Mouse (Mus musculus): Measurements from ENCODE around the gene Mtrex. TPM values are rescaled to one million over a fixed set of nuclear protein-coding genes. Genes with fewer than 3 reads are reported as not detected.

Gene Mtrex
- polyA plus RNA-seq, 1 experiment from 2014 or later, result 49.8 TPM

- in situ Hi-C loops (cut with MboI; ENCODE audit: low pct_unique_long_range_greater_than_20kb), result loop anchor here (5.0 kb wide), 1 partner anchor 109 kb away; the partner anchor contains the start of gene Cdc20b
- DNase-seq (ENCODE audit: low read depth, low spot score), result no peak
- peak; percentile 20 for ATAC-seq
- no peaks in the 10 kb centered on the region for H3K27me3 ChIP-seq
- TF ChIP-seq CTCF (IDR thresholded peaks at IDR 0.05), result no peak
- POLR2A ChIA-PET, result interaction anchor here (1.2 kb wide), 1 partner anchor 11 kb away, joined by 4 read pairs; no protein-coding TSS in a partner anchor
- CTCF ChIA-PET, result interaction anchor here (2.0 kb wide), 1 partner anchor 107 kb away, joined by 9 read pairs; the partner anchor contains the start of gene Cdc20b
Observed at GRCm38 (mm10) chr13:112928038-112928668, 955 bp upstream of the Mtrex start.

GRCm38 (mm10) chr13:112926796-112927195 is 402 bp downstream of the Mtrex start:
- ChIA-PET POLR2A (interaction anchor here (1.5 kb wide), 1 partner anchor 61 kb away, joined by 4 read pairs; the partner anchor contains the start of gene Ccno), CTCF (interaction anchor here (1.0 to 2.0 kb wide), 2 partner anchors 109 to 253 kb away, joined by 3 to 9 read pairs; partner anchors contain the start of gene Cdc20b)
- ATAC-seq (no peak), DNase-seq (ENCODE audit: low read depth, low spot score) (no peak)
- no peaks in the 10 kb centered on the region for H3K27me3 ChIP-seq
- in situ Hi-C loops (cut with MboI; ENCODE audit: low pct_unique_long_range_greater_than_20kb), result loop anchor here (5.0 kb wide), 1 partner anchor 111 kb away; the partner anchor contains the start of gene Cdc20b
- no peak for TF ChIP-seq CTCF (IDR thresholded peaks at IDR 0.05)

GRCm38 (mm10) chr13:112925976-112926375 is 1.2 kb downstream of the Mtrex start:
- TF ChIP-seq CTCF (IDR thresholded peaks at IDR 0.05), result no peak
- ChIA-PET POLR2A (interaction anchor here (1.5 kb wide), 1 partner anchor 62 kb away, joined by 4 read pairs; the partner anchor contains the start of gene Ccno), CTCF (no interaction called here)
- no peaks in the 10 kb centered on the region for H3K27me3 ChIP-seq
- ATAC-seq (no peak), DNase-seq (ENCODE audit: low read depth, low spot score) (no peak)
- in situ Hi-C loops (cut with MboI; ENCODE audit: low pct_unique_long_range_greater_than_20kb), result loop anchor here (5.0 kb wide), 1 partner anchor 111 kb away; the partner anchor contains the start of gene Cdc20b

- ATAC-seq (no peak), DNase-seq (ENCODE audit: low read depth, low spot score) (no peak)
- no peaks in the 10 kb centered on the region for H3K27me3 ChIP-seq
- ChIA-PET CTCF (interaction anchor here (0.6 kb wide), 1 partner anchor 108 kb away, joined by 3 read pairs; no protein-coding TSS in a partner anchor), POLR2A (interaction anchor here (1.5 kb wide), 1 partner anchor 63 kb away, joined by 4 read pairs; the partner anchor contains the start of gene Ccno)
- no peak for TF ChIP-seq CTCF (IDR thresholded peaks at IDR 0.05)
- in situ Hi-C loops (cut with MboI; ENCODE audit: low pct_unique_long_range_greater_than_20kb), result loop anchor here (5.0 kb wide), 1 partner anchor 112 kb away; the partner anchor contains the start of gene Cdc20b
Observed at GRCm38 (mm10) chr13:112925266-112925665, 1.9 kb downstream of the Mtrex start.

GRCm38 (mm10) chr13:112920906-112921305 is 6.3 kb downstream of the Mtrex start:
- DNase-seq (ENCODE audit: low read depth, low spot score) (no peak), ATAC-seq (no peak)
- ChIA-PET POLR2A (interaction anchor here (1.3 kb wide), 1 partner anchor 10 kb away, joined by 3 read pairs; no protein-coding TSS in a partner anchor), CTCF (no interaction called here)
- TF ChIP-seq CTCF (IDR thresholded peaks at IDR 0.05), result no peak
- no peaks in the 10 kb centered on the region for H3K27me3 ChIP-seq
- in situ Hi-C loops (cut with MboI; ENCODE audit: low pct_unique_long_range_greater_than_20kb), result no loop called here

- H3K27me3 ChIP-seq, result no peaks in the 10 kb centered on the region
- no peak for TF ChIP-seq CTCF (IDR thresholded peaks at IDR 0.05)
- ChIA-PET POLR2A (interaction anchor here (0.5 to 0.6 kb wide), 2 partner anchors 127 to 231 kb away, joined by 3 to 7 read pairs; partner anchors contain the start of gene Gpx8), CTCF (no interaction called here)
- DNase-seq (ENCODE audit: low read depth, low spot score) (no peak), ATAC-seq (no peak)
- in situ Hi-C loops (cut with MboI; ENCODE audit: low pct_unique_long_range_greater_than_20kb), result no loop called here
Observed at GRCm38 (mm10) chr13:112919141-112919865, 7.9 kb downstream of the Mtrex start.

GRCm38 (mm10) chr13:112910434-112910833 is 16.8 kb downstream of the Mtrex start:
- ATAC-seq, result no peak
- TF ChIP-seq CTCF (IDR thresholded peaks at IDR 0.05), result no peak
- CTCF ChIA-PET, result interaction anchor here (0.8 to 2.5 kb wide), 6 partner anchors 34 to 236 kb away, joined by 3 to 20 read pairs (median 4); no protein-coding TSS in a partner anchor
- POLR2A ChIA-PET, result interaction anchor here (0.6 kb wide), 1 partner anchor 19 kb away, joined by 3 read pairs; no protein-coding TSS in a partner anchor
- no peaks in the 10 kb centered on the region for H3K27me3 ChIP-seq
- no peak for DNase-seq (ENCODE audit: low read depth, low spot score)
- in situ Hi-C loops (cut with MboI; ENCODE audit: low pct_unique_long_range_greater_than_20kb), result no loop called here

- ChIA-PET CTCF (interaction anchor here (1.7 to 2.5 kb wide), 3 partner anchors 12 to 235 kb away, joined by 3 to 20 read pairs (median 3); no protein-coding TSS in a partner anchor), POLR2A (no interaction called here)
- DNase-seq (ENCODE audit: low read depth, low spot score) (no peak), ATAC-seq (no peak)
- TF ChIP-seq CTCF (IDR thresholded peaks at IDR 0.05), result peak; percentile 64
- H3K27me3 ChIP-seq, result no peaks in the 10 kb centered on the region
- in situ Hi-C loops (cut with MboI; ENCODE audit: low pct_unique_long_range_greater_than_20kb), result no loop called here
Observed at GRCm38 (mm10) chr13:112909663-112910062, 17.5 kb downstream of the Mtrex start.

GRCm38 (mm10) chr13:112902176-112902575 is 25.0 kb downstream of the Mtrex start:
- ChIA-PET POLR2A (no interaction called here), CTCF (no interaction called here)
- TF ChIP-seq CTCF (IDR thresholded peaks at IDR 0.05), result no peak
- in situ Hi-C loops (cut with MboI; ENCODE audit: low pct_unique_long_range_greater_than_20kb), result no loop called here
- no peaks in the 10 kb centered on the region for H3K27me3 ChIP-seq
- ATAC-seq, result no peak
- DNase-seq (ENCODE audit: low read depth, low spot score), result no peak

GRCm38 (mm10) chr13:112887234-112887633 is 40.0 kb downstream of the Mtrex start:
- no peak for ATAC-seq

More at GRCm38 (mm10) chr13:112887234-112887633, 40.0 kb downstream of the Mtrex start:
- H3K27me3 ChIP-seq, result no peaks in the 10 kb centered on the region
- no peak for TF ChIP-seq CTCF (IDR thresholded peaks at IDR 0.05)
- ChIA-PET CTCF (no interaction called here), POLR2A (no interaction called here)
- in situ Hi-C loops (cut with MboI; ENCODE audit: low pct_unique_long_range_greater_than_20kb), result loop anchor here (25.0 kb wide), 1 partner anchor 600 kb away; the partner anchor contains the start of gene Ankrd55
- DNase-seq (ENCODE audit: low read depth, low spot score), result no peak

Data from Patski (cell line).